Mouse (Mus musculus): ENCODE results near the gene Hmg20b. TPM values are rescaled to one million over a fixed set of nuclear protein-coding genes. Genes with fewer than 3 reads are reported as not detected.

Hmg20b gene
- total and polyA plus RNA-seq, 2 experiments from 2014 or later, result 9.6 to 24.5 TPM

DNA sequence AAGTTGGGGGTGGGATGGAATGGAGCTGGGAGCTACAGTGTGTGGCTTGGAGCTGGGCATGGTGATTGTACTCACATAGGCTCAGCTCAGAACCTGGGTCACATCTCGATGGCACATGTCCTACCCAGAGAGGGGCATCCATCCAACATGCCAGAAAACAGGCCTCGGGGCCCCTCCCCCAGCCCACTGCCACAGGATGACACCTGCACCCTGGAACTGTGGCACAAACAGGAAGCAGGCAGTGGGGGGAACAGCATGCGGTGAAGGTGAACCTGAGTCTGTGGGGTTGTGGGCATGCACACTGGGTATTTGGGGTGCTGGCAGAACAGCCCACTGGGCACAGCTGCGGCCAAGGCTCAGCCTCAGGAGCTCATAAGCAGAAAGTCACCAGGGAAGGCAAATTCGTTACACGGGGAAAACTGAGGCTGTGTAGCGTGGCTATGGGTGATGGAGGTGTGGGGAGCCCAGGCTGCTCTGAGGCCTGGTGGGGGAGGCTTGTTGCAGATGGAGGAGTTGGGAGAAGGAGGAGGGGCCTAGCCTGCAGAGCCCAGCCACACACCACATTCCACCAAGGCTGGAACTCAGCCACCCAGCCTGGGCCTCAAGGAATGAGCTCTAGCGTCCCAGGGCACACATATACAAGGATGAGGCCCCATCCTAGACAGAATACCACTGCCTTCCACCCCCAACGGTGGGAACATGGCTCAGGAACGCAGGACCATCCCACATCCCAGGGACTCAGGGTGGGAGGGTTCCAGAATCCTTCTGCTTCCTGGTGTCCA is 20.9 kb downstream of the Hmg20b start:
- no peak overlapping the region for H3K4me3 ChIP-seq (ENCODE audit: low read depth, low read length)
- peaks cover 11% of the 10 kb centered on the region for H3K27me3 ChIP-seq (ENCODE audit: insufficient read depth, low read length)
- H3K4me2 ChIP-seq (ENCODE audit: low read depth, low read length, poor library complexity, severe bottlenecking), result no peak overlapping the region
- ATAC-seq (ENCODE audit: low FRiP score), result no peak
- no peak for TF ChIP-seq CTCF (IDR thresholded peaks at IDR 0.05)
- peaks cover 33% of the 10 kb centered on the region for H3K36me3 ChIP-seq (ENCODE audit: insufficient read depth, low read length)
- 74% methylated on average over 10 of the region's 10 CpGs for WGBS
- H3K9me3 ChIP-seq (ENCODE audit: low read length), result no peaks in the 10 kb centered on the region
- no peaks in the 10 kb centered on the region for H3K4me1 ChIP-seq (ENCODE audit: insufficient read depth, low read length)
- no peak overlapping the region for H3K27ac ChIP-seq (ENCODE audit: low read depth, low read length)
- DNase-seq (ENCODE audit: low spot score), result no peak
- no peak overlapping the region for H3K9ac ChIP-seq (replicated peaks; ENCODE audit: low read length, poor library complexity, severe bottlenecking)

DNA sequence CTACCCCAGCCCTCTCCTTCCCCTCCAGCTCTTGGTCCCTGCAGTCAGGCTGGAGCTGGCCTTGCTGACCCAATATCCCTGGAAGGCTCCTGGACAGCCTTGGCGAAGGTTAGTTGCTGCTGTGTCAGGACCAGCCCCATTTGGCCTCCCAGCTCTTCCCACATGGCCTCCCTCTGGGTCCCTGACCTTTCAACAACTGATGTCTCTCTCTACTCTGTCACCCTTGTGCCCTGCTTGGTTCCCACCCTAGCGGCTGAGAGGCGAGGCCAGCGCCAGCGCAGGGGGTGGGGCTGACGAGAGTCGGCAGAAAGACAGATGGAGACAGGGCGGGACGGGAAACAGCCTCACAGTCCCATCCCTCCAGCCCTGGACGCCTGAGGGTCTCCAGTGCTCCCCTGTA is 21.9 kb downstream of the Hmg20b start, which contains the start of gene Tbxa2r:
Gene Tbxa2r (plus strand): TSS at position 346 of the 400 bp plus-strand sequence.
- Histone ChIP-seq H3K9me3 (ENCODE audit: low read length) (no peaks in the 10 kb centered on the region), H3K36me3 (ENCODE audit: insufficient read depth, low read length) (peaks cover 43% of the 10 kb centered on the region), H3K4me1 (ENCODE audit: insufficient read depth, low read length) (no peaks in the 10 kb centered on the region), H3K27ac (ENCODE audit: low read depth, low read length) (no peak within 1 kb of the TSS), H3K9ac (replicated peaks; ENCODE audit: low read length, poor library complexity, severe bottlenecking) (no peak within 1 kb of the TSS), H3K27me3 (ENCODE audit: insufficient read depth, low read length) (peaks cover 11% of the 10 kb centered on the region), H3K4me3 (ENCODE audit: low read depth, low read length) (no peak within 1 kb of the TSS), H3K4me2 (ENCODE audit: low read depth, low read length, poor library complexity, severe bottlenecking) (no peak within 1 kb of the TSS)
- ATAC-seq (ENCODE audit: low FRiP score) (no peak), DNase-seq (ENCODE audit: low spot score) (no peak)
- WGBS, result 14% methylated on average over 10 of the region's 10 CpGs
- TF ChIP-seq CTCF (IDR thresholded peaks at IDR 0.05), result no peak

DNA sequence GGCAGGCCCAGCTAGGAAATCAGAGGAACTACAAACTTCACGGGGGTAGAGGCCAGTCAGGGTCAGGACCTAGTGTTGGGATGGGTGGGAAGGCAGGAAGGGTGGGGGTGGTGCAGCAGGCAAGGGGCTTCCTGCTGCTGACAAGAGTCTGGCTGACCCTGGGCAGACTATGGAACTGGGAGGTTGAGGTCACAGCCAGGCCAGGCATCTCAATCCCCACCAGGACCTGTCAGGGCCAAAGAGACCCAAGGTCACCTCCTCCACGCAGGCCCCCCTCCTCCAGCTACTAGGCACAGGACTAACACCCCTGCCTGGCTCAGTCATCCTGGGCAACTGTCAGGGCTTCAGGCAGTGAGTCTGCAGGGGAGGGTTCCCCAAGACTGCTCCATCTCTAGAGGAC is 22.3 kb downstream of the Hmg20b start:
- Histone ChIP-seq H3K27ac (ENCODE audit: low read depth, low read length) (no peak overlapping the region), H3K36me3 (ENCODE audit: insufficient read depth, low read length) (peaks cover 47% of the 10 kb centered on the region), H3K4me1 (ENCODE audit: insufficient read depth, low read length) (no peaks in the 10 kb centered on the region), H3K9ac (replicated peaks; ENCODE audit: low read length, poor library complexity, severe bottlenecking) (no peak overlapping the region), H3K9me3 (ENCODE audit: low read length) (no peaks in the 10 kb centered on the region), H3K27me3 (ENCODE audit: insufficient read depth, low read length) (peaks cover 8% of the 10 kb centered on the region), H3K4me2 (ENCODE audit: low read depth, low read length, poor library complexity, severe bottlenecking) (no peak overlapping the region), H3K4me3 (ENCODE audit: low read depth, low read length) (no peak overlapping the region)
- WGBS, result 63% methylated on average over 2 of the region's 2 CpGs
- ATAC-seq (ENCODE audit: low FRiP score) (no peak), DNase-seq (ENCODE audit: low spot score) (no peak)
- no peak for TF ChIP-seq CTCF (IDR thresholded peaks at IDR 0.05)

DNA sequence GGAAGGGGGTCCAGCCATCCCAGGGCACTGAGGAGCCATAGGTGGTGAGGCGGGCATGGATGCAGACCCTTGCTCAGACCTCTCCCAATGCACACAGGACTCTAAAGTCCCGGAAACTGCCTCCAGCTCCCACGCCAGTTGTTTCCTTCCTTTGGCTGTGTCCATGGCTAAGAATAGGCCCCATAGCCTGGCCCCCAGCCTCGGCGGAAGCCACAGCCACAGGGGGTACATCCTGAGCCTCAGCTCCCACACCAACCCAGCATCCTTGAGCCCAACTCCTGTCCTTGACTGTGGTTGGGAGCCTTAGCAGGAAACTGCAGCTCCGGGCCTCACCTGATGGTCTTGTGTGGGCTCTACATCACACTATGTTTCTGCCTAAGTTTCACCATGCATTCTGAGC is 23.4 kb downstream of the Hmg20b start:
- Histone ChIP-seq H3K27me3 (ENCODE audit: insufficient read depth, low read length) (no peaks in the 10 kb centered on the region), H3K36me3 (ENCODE audit: insufficient read depth, low read length) (peaks cover 54% of the 10 kb centered on the region), H3K4me1 (ENCODE audit: insufficient read depth, low read length) (no peaks in the 10 kb centered on the region), H3K27ac (ENCODE audit: low read depth, low read length) (no peak overlapping the region), H3K9me3 (ENCODE audit: low read length) (no peaks in the 10 kb centered on the region), H3K4me3 (ENCODE audit: low read depth, low read length) (no peak overlapping the region), H3K4me2 (ENCODE audit: low read depth, low read length, poor library complexity, severe bottlenecking) (no peak overlapping the region), H3K9ac (replicated peaks; ENCODE audit: low read length, poor library complexity, severe bottlenecking) (no peak overlapping the region)
- DNase-seq (ENCODE audit: low spot score) (no peak), ATAC-seq (ENCODE audit: low FRiP score) (no peak)
- no peak for TF ChIP-seq CTCF (IDR thresholded peaks at IDR 0.05)
- WGBS, result 78% methylated on average over 6 of the region's 6 CpGs

DNA sequence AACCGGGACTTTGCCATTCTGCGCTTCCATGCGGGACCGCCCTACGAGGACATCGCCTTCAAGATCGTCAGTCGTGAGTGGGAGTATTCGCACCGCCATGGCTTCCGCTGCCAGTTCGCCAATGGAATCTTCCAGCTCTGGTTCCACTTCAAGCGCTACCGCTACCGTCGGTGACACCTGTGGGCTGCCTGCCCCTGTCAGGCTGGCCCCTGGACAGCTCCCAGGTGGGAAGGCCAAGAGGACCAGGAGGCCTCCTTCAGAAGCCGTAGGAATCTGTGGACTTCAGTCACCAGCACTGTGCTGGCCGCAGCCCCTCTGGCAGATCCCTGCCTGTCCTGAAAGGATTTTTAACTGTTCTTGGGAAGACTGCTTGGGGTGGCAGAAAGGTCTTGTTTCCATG is 24.5 kb downstream of the Hmg20b start:
- H3K27ac ChIP-seq (ENCODE audit: low read depth, low read length), result no peak overlapping the region
- ATAC-seq (ENCODE audit: low FRiP score) (no peak), DNase-seq (ENCODE audit: low spot score) (no peak)
- H3K4me3 ChIP-seq (ENCODE audit: low read depth, low read length), result no peak overlapping the region
- no peaks in the 10 kb centered on the region for H3K4me1 ChIP-seq (ENCODE audit: insufficient read depth, low read length)
- no peak overlapping the region for H3K4me2 ChIP-seq (ENCODE audit: low read depth, low read length, poor library complexity, severe bottlenecking)
- H3K36me3 ChIP-seq (ENCODE audit: insufficient read depth, low read length), result peaks cover 54% of the 10 kb centered on the region
- no peak for TF ChIP-seq CTCF (IDR thresholded peaks at IDR 0.05)
- H3K27me3 ChIP-seq (ENCODE audit: insufficient read depth, low read length), result no peaks in the 10 kb centered on the region
- WGBS, result 92% methylated on average over 18 of the region's 18 CpGs
- H3K9me3 ChIP-seq (ENCODE audit: low read length), result no peaks in the 10 kb centered on the region
- H3K9ac ChIP-seq (replicated peaks; ENCODE audit: low read length, poor library complexity, severe bottlenecking), result no peak overlapping the region

DNA sequence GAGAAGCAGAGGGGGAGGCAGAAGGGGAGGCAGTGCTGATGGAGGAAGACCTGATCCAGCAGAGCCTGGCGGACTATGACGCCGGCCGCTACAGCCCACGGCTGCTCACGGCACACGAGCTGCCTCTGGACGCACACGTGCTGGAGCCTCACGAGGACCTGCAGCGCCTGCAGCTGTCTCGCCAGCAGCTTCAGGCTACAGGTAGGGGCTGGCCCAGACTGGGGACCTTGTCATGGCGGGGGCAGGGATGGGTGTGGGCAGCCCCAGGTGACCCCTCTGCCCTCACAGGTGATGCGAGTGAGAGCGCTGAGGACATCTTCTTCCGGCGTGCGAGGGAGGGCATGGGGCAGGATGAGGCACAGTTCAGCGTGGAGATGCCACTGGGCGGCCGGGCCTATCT is 25.1 kb downstream of the Hmg20b start:
- WGBS, result 91% methylated on average over 17 of the region's 21 CpGs
- Histone ChIP-seq H3K9me3 (ENCODE audit: low read length) (no peaks in the 10 kb centered on the region), H3K36me3 (ENCODE audit: insufficient read depth, low read length) (peaks cover 54% of the 10 kb centered on the region), H3K27ac (ENCODE audit: low read depth, low read length) (no peak overlapping the region), H3K4me2 (ENCODE audit: low read depth, low read length, poor library complexity, severe bottlenecking) (no peak overlapping the region), H3K9ac (replicated peaks; ENCODE audit: low read length, poor library complexity, severe bottlenecking) (no peak overlapping the region), H3K4me1 (ENCODE audit: insufficient read depth, low read length) (no peaks in the 10 kb centered on the region), H3K4me3 (ENCODE audit: low read depth, low read length) (no peak overlapping the region), H3K27me3 (ENCODE audit: insufficient read depth, low read length) (no peaks in the 10 kb centered on the region)
- no peak for TF ChIP-seq CTCF (IDR thresholded peaks at IDR 0.05)
- ATAC-seq (ENCODE audit: low FRiP score), result no peak
- DNase-seq (ENCODE audit: low spot score), result no peak
